ENCODE assay signal across 8 mouse cellular contexts in the genomic region with DNA sequence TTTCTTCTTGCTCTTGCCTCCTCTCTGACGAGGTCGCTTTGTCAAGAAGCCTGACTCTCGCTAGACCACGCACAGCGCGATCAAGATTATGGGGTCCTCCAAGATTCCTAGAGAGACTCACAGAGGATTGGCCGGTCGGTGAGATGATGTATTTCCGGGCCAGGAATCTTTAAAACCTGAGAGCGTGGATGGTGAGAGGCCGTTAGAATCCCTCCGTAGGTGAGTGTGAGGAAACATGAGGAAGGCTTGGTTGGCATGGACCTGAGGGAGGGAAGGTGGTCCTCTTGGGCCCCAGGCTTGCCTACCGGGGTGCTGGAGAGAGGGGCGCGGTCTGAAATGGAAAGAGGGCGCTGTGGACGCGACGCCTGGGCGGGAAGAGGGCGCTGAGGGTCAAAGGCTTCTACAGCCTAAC. TPM values are rescaled to one million over a fixed set of nuclear protein-coding genes. Genes with fewer than 3 reads are reported as not detected.
DNase-seq lines count a peak whose midpoint lies in the region; ATAC-seq and TF ChIP-seq lines count a peak whose summit lies in the region.

No protein-coding gene starts in this region.

- no peak overlapping the region for H3K27ac ChIP-seq in heart, embryonic 11.5 days (ENCODE audit: low read depth, low read length)
- H3K27ac ChIP-seq in heart, adult 2 months = no peak overlapping the region
- 0 out of 2 replicates have a peak overlapping the region, but pooled peaks have one; percentile 45 for H3K27ac ChIP-seq in embryonic facial prominence, embryonic 13.5 days
- H3K27ac ChIP-seq in limb, embryonic 11.5 days (replicated peaks; ENCODE audit: low read depth, low read length) = no peak overlapping the region
- peak overlapping the region; percentile 64 for H3K27ac ChIP-seq in neural tube, embryonic 15.5 days (replicated peaks)

- TF ChIP-seq POLR2A in heart, adult 2 months (IDR thresholded peaks at IDR 0.05; ENCODE audit: insufficient read depth, low read depth, low read length) = no peak

- intact Hi-C loops in heart, adult 2 months (cut with DNase I) = no loop called here

- H3K4me2 ChIP-seq in heart, embryonic 11.5 days = peak overlapping the region; percentile 60
- peak overlapping the region; percentile 55 for H3K4me2 ChIP-seq in embryonic facial prominence, embryonic 13.5 days
- peak overlapping the region; percentile 32 for H3K4me2 ChIP-seq in limb, embryonic 11.5 days (ENCODE audit: low read depth, severe bottlenecking)
- peak overlapping the region; percentile 51 for H3K4me2 ChIP-seq in neural tube, embryonic 15.5 days

- TF ChIP-seq EP300 in heart, adult 2 months (IDR thresholded peaks at IDR 0.05; ENCODE audit: insufficient read depth, low read depth, low read length) = no peak

- DNase-seq in heart, adult 2 months = no peak
- peak; percentile 80 for DNase-seq in MN1 (ENCODE audit: low spot score)
- DNase-seq in limb, embryonic 11.5 days (ENCODE audit: low spot score) = peak; percentile 51
- DNase-seq in layer of hippocampus, postnatal 10 days (ENCODE audit: low spot score in 2 of 2) = no peak
- no peak for DNase-seq in adrenal gland, adult 2 months

- 0 out of 2 replicates have a peak overlapping the region, but pooled peaks have one; percentile 43 for H3K9ac ChIP-seq in heart, embryonic 11.5 days (ENCODE audit: low read depth, low read length)
- no peak overlapping the region for H3K9ac ChIP-seq in heart, adult 2 months (ENCODE audit: low read depth, low read length)
- peak overlapping the region; percentile 68 for H3K9ac ChIP-seq in embryonic facial prominence, embryonic 13.5 days
- H3K9ac ChIP-seq in limb, embryonic 11.5 days (ENCODE audit: low read length) = peak overlapping the region; percentile 56
- peak overlapping the region; percentile 41 for H3K9ac ChIP-seq in neural tube, embryonic 15.5 days (replicated peaks)

- peak overlapping the region; percentile 43 for H3K4me3 ChIP-seq in heart, embryonic 11.5 days (ENCODE audit: low read depth, low read length)
- no peak overlapping the region for H3K4me3 ChIP-seq in heart, adult 2 months
- peak overlapping the region; percentile 48 for H3K4me3 ChIP-seq in embryonic facial prominence, embryonic 13.5 days
- H3K4me3 ChIP-seq in limb, embryonic 11.5 days (ENCODE audit: low read depth, low read length) = peak overlapping the region; percentile 33
- H3K4me3 ChIP-seq in neural tube, embryonic 15.5 days (replicated peaks) = peak overlapping the region; percentile 47

- H3K79me2 ChIP-seq in heart, adult 2 months (replicated peaks; ENCODE audit: control insufficient read depth, insufficient read depth, low read length) = no peaks in the 10 kb centered on the region

- no peaks in the 10 kb centered on the region; the same call in 1 of the 2 replicates for H3K27me3 ChIP-seq in heart, embryonic 11.5 days (ENCODE audit: control insufficient read depth, insufficient read depth, low read length)
- H3K27me3 ChIP-seq in heart, adult 2 months (ENCODE audit: control insufficient read depth, insufficient read depth, low read length) = 0 out of 2 replicates have a peak, but pooled peaks cover 3% of the 10 kb centered on the region
- no peaks in the 10 kb centered on the region for H3K27me3 ChIP-seq in embryonic facial prominence, embryonic 13.5 days
- H3K27me3 ChIP-seq in limb, embryonic 11.5 days (ENCODE audit: control insufficient read depth, insufficient read depth, low read length) = no peaks in the 10 kb centered on the region
- no peaks in the 10 kb centered on the region for H3K27me3 ChIP-seq in neural tube, embryonic 15.5 days (replicated peaks)

- no peaks in the 10 kb centered on the region for H3K9me3 ChIP-seq in heart, embryonic 11.5 days (replicated peaks; ENCODE audit: control insufficient read depth, low read length)
- no peaks in the 10 kb centered on the region for H3K9me3 ChIP-seq in embryonic facial prominence, embryonic 13.5 days
- H3K9me3 ChIP-seq in limb, embryonic 11.5 days (ENCODE audit: control insufficient read depth, low read length) = no peaks in the 10 kb centered on the region
- H3K9me3 ChIP-seq in neural tube, embryonic 15.5 days (replicated peaks) = no peaks in the 10 kb centered on the region

- H3K36me3 ChIP-seq in heart, embryonic 11.5 days (ENCODE audit: control insufficient read depth, insufficient read depth, low read length) = no peaks in the 10 kb centered on the region
- no peaks in the 10 kb centered on the region for H3K36me3 ChIP-seq in heart, adult 2 months (ENCODE audit: control insufficient read depth, insufficient read depth, low read length)
- H3K36me3 ChIP-seq in embryonic facial prominence, embryonic 13.5 days = peaks cover 4% of the 10 kb centered on the region
- no peaks in the 10 kb centered on the region for H3K36me3 ChIP-seq in limb, embryonic 11.5 days (ENCODE audit: control insufficient read depth, insufficient read depth, low read length)
- no peaks in the 10 kb centered on the region for H3K36me3 ChIP-seq in neural tube, embryonic 15.5 days

- H3K4me1 ChIP-seq in heart, embryonic 11.5 days (ENCODE audit: control insufficient read depth, insufficient read depth, low read length) = no peaks in the 10 kb centered on the region
- no peaks in the 10 kb centered on the region for H3K4me1 ChIP-seq in heart, adult 2 months (ENCODE audit: control insufficient read depth, insufficient read depth, low read length)
- H3K4me1 ChIP-seq in embryonic facial prominence, embryonic 13.5 days = no peaks in the 10 kb centered on the region
- H3K4me1 ChIP-seq in limb, embryonic 11.5 days (ENCODE audit: control insufficient read depth, insufficient read depth, low read length) = no peaks in the 10 kb centered on the region
- H3K4me1 ChIP-seq in neural tube, embryonic 15.5 days = 0 out of 2 replicates have a peak, but pooled peaks cover 3% of the 10 kb centered on the region

- no peak for TF ChIP-seq CTCF in heart, adult 2 months (IDR thresholded peaks at IDR 0.05)

- ATAC-seq in heart, embryonic 11.5 days (replicated peaks; ENCODE audit: insufficient number of reproducible peaks, low FRiP score, low TSS enrichment) = no peak
- no peak for ATAC-seq in embryonic facial prominence, embryonic 13.5 days (ENCODE audit: insufficient number of reproducible peaks, insufficient read depth, low FRiP score, low TSS enrichment, low read depth)
- ATAC-seq in limb, embryonic 11.5 days (ENCODE audit: insufficient number of reproducible peaks, low FRiP score, low TSS enrichment, low read depth) = no peak
- ATAC-seq in neural tube, embryonic 15.5 days (ENCODE audit: low FRiP score) = peak; percentile 76

- 48% methylated on average over 21 of the region's 21 CpGs for WGBS in heart, embryonic 11.5 days (ENCODE audit: insufficient replicate concordance)
- 56% methylated on average over 21 of the region's 21 CpGs for WGBS in heart, adult 2 months
- 57% methylated on average over 21 of the region's 21 CpGs for WGBS in embryonic facial prominence, embryonic 13.5 days
- 53% methylated on average over 21 of the region's 21 CpGs for WGBS in limb, embryonic 11.5 days
- 68% methylated on average over 21 of the region's 21 CpGs for WGBS in neural tube, embryonic 15.5 days

RNA-seq across cellular contexts. Expression of gene Fam198a, which starts 12.8 kb away (rescaled TPM):
- 0.35 and 0.44 TPM in 2 replicates for polyA plus RNA-seq in heart, embryonic 11.5 days (2014; fragmentation: Nextera tagmentation; extraction: Ambion mirVana)
- total RNA-seq in heart, adult 2 months (2021) = under 1 TPM; 0.42 to 0.96 TPM
- 1.5 and 2.2 TPM in 2 replicates for polyA plus RNA-seq in heart, adult 2 months (2012; rRNA removed)
- polyA plus RNA-seq in embryonic facial prominence, embryonic 13.5 days (2015; fragmentation: Nextera tagmentation; extraction: Ambion mirVana) = 2.4 and 3.2 TPM in 2 replicates
- 0.45 and 0.54 TPM in 2 replicates for polyA plus RNA-seq in limb, embryonic 11.5 days (2014; fragmentation: Nextera tagmentation; extraction: Ambion mirVana)
- 1.9 and 2.4 TPM in 2 replicates for polyA plus RNA-seq in neural tube, embryonic 15.5 days (2015; fragmentation: Nextera tagmentation; extraction: Ambion mirVana)
- total RNA-seq in layer of hippocampus, postnatal 10 days (2021) = 1 to 10 TPM; 3.1 to 4.2 TPM
- 1 to 10 TPM in 1 of 2 experiments, under 1 TPM in 1; 0.78 to 1.6 TPM for total RNA-seq in adrenal gland, adult 2 months (2021)
- polyA plus RNA-seq in adrenal gland, adult 2 months (2012; rRNA removed) = 0.87 and 1.5 TPM in 2 replicates

RNA-seq across cellular contexts. Expression of gene Cyp8b1, which starts 21.8 kb away (rescaled TPM):
- polyA plus RNA-seq in heart, embryonic 11.5 days (2014; fragmentation: Nextera tagmentation; extraction: Ambion mirVana) = not detected in 2 replicates
- total RNA-seq in heart, adult 2 months (2021) = not detected
- 0.06 and 0.15 TPM in 2 replicates for polyA plus RNA-seq in heart, adult 2 months (2012; rRNA removed)
- polyA plus RNA-seq in embryonic facial prominence, embryonic 13.5 days (2015; fragmentation: Nextera tagmentation; extraction: Ambion mirVana) = 0.14 TPM in 1 of 2 replicates, not detected in the other
- polyA plus RNA-seq in limb, embryonic 11.5 days (2014; fragmentation: Nextera tagmentation; extraction: Ambion mirVana) = not detected in 2 replicates
- polyA plus RNA-seq in neural tube, embryonic 15.5 days (2015; fragmentation: Nextera tagmentation; extraction: Ambion mirVana) = not detected in 2 replicates
- total RNA-seq in layer of hippocampus, postnatal 10 days (2021) = not detected
- total RNA-seq in adrenal gland, adult 2 months (2021) = under 1 TPM; 0.48 to 0.84 TPM
- 0.32 and 1.00 TPM in 2 replicates for polyA plus RNA-seq in adrenal gland, adult 2 months (2012; rRNA removed)

RNA-seq across cellular contexts. Expression of gene Ackr2, which starts 39.8 kb away (rescaled TPM):
- polyA plus RNA-seq in heart, embryonic 11.5 days (2014; fragmentation: Nextera tagmentation; extraction: Ambion mirVana) = 0.10 TPM in 1 of 2 replicates, not detected in the other
- total RNA-seq in heart, adult 2 months (2021) = 1 to 10 TPM in 1 of 2 experiments, under 1 TPM in 1; 0.84 to 2.4 TPM
- 3.1 and 3.5 TPM in 2 replicates for polyA plus RNA-seq in heart, adult 2 months (2012; rRNA removed)
- polyA plus RNA-seq in embryonic facial prominence, embryonic 13.5 days (2015; fragmentation: Nextera tagmentation; extraction: Ambion mirVana) = 0.58 TPM in 1 of 2 replicates, not detected in the other
- 0.17 and 0.21 TPM in 2 replicates for polyA plus RNA-seq in limb, embryonic 11.5 days (2014; fragmentation: Nextera tagmentation; extraction: Ambion mirVana)
- polyA plus RNA-seq in neural tube, embryonic 15.5 days (2015; fragmentation: Nextera tagmentation; extraction: Ambion mirVana) = 1.5 and 1.7 TPM in 2 replicates
- 1 to 10 TPM; 2.4 to 4.1 TPM for total RNA-seq in layer of hippocampus, postnatal 10 days (2021)
- 1 to 10 TPM; 1.2 to 1.4 TPM for total RNA-seq in adrenal gland, adult 2 months (2021)
- polyA plus RNA-seq in adrenal gland, adult 2 months (2012; rRNA removed) = 0.77 and 0.92 TPM in 2 replicates

RNA-seq across cellular contexts. Expression of gene Pomgnt2, which starts 59.0 kb away (rescaled TPM):
- polyA plus RNA-seq in heart, embryonic 11.5 days (2014; fragmentation: Nextera tagmentation; extraction: Ambion mirVana) = 8.8 and 10.6 TPM in 2 replicates
- total RNA-seq in heart, adult 2 months (2021) = 10 to 100 TPM; 14.0 to 15.3 TPM
- polyA plus RNA-seq in heart, adult 2 months (2012; rRNA removed) = 21.0 and 21.4 TPM in 2 replicates
- 15.1 and 16.9 TPM in 2 replicates for polyA plus RNA-seq in embryonic facial prominence, embryonic 13.5 days (2015; fragmentation: Nextera tagmentation; extraction: Ambion mirVana)
- polyA plus RNA-seq in limb, embryonic 11.5 days (2014; fragmentation: Nextera tagmentation; extraction: Ambion mirVana) = 7.9 and 9.5 TPM in 2 replicates
- polyA plus RNA-seq in neural tube, embryonic 15.5 days (2015; fragmentation: Nextera tagmentation; extraction: Ambion mirVana) = 34.3 and 37.8 TPM in 2 replicates
- total RNA-seq in layer of hippocampus, postnatal 10 days (2021) = 10 to 100 TPM; 41.6 to 42.9 TPM
- total RNA-seq in adrenal gland, adult 2 months (2021) = 10 to 100 TPM; 14.7 to 24.7 TPM
- polyA plus RNA-seq in adrenal gland, adult 2 months (2012; rRNA removed) = 35.5 and 36.4 TPM in 2 replicates

Comparison
In these comparisons a context has a peak if more than half of its experiments do, and no peak if none do; other contexts are left out.
1. H3K27ac ChIP-seq: peak in embryonic facial prominence, embryonic 13.5 days (single experiment) and neural tube, embryonic 15.5 days (single experiment); none in heart, embryonic 11.5 days (single experiment), heart, adult 2 months (single experiment) and limb, embryonic 11.5 days (single experiment).
2. DNase-seq: peak in MN1 (single experiment) and limb, embryonic 11.5 days (single experiment); none in heart, adult 2 months (0 of 2), layer of hippocampus, postnatal 10 days (0 of 2) and adrenal gland, adult 2 months (single experiment).
3. Peak in every context shown above with its lines, with median percentiles within 50 percentile points of each other: H3K4me2 ChIP-seq.